Mouse (Mus musculus) small intestine, adult 2 months (tissue): ENCODE data around the gene Kat6b. TPM values are rescaled to one million over a fixed set of nuclear protein-coding genes. Genes with fewer than 3 reads are reported as not detected.
"Not testable (repeated sequence)": the region's sequence is repeated elsewhere in the genome, so short reads cannot be mapped to it uniquely, and the experiment has no call there.

Experiments used
- H3K27ac ChIP-seq: fragments of 200-500 bp; 2 replicates; pipeline ENCODE4 v1.5.1; 2012; ENCODE audit warnings: low read depth, low read length, control low read depth, inconsistent platforms; ENCODE audit not compliant: insufficient read depth
- H3K27me3 ChIP-seq: fragments of 200-500 bp; 2 replicates; pipeline ENCODE4 v1.6.1; 2012; ENCODE audit warnings: mild to moderate bottlenecking, moderate library complexity, low read length, inconsistent platforms; ENCODE audit not compliant: control insufficient read depth, insufficient read depth
- H3K36me3 ChIP-seq: fragments of 200-500 bp; 2 replicates; pipeline ENCODE4 v1.6.1; 2012; ENCODE audit warnings: mild to moderate bottlenecking, low read length, control low read depth, inconsistent platforms; ENCODE audit not compliant: control insufficient read depth, insufficient read depth
- H3K4me1 ChIP-seq: fragments of 200-500 bp; 2 replicates; pipeline ENCODE4 v1.6.1; 2012; ENCODE audit warnings: low read length, inconsistent platforms, mixed read lengths; ENCODE audit not compliant: control insufficient read depth, insufficient read depth, insufficient read length
- H3K4me3 ChIP-seq: fragments of 200-500 bp; 2 replicates; pipeline ENCODE4 v1.5.1; 2012; ENCODE audit warnings: low read depth, mild to moderate bottlenecking, control low read depth, inconsistent platforms, low read length, moderate library complexity
- CTCF ChIP-seq: fragments of 200-500 bp; IDR thresholded peaks from 2 replicates; pipeline ENCODE4 v1.5.1; 2012; ENCODE audit warnings: low read depth, mild to moderate bottlenecking, control low read depth, inconsistent platforms, low read length, moderate library complexity, mixed read lengths; ENCODE audit not compliant: insufficient replicate concordance, insufficient read length; ENCODE audit errors: extremely low read depth
- POLR2A ChIP-seq: fragments of 200-500 bp; IDR thresholded peaks from 2 replicates; pipeline ENCODE4 v1.6.1; 2012; ENCODE audit warnings: low read depth, mild to moderate bottlenecking, control low read depth, inconsistent platforms, low read length, moderate library complexity
- WGBS: fragments of 180-500 bp; shearing (Covaris S2); methylation state at CpG from one replicate; pipeline ENCODE4 v1.1.7; 2018; 5-methylcytosine and 5-hydroxymethylcytosine counted together
- polyA plus RNA-seq: library from polyadenylated mRNA; depleted of rRNA; stranded (reverse); fragments of >200 nt; gene quantifications from 2 replicates; pipeline ENCODE4 v1.2.3, GENCODE M21; 2012

Kat6b gene
- polyA plus RNA-seq, 1 experiment: 8.3 TPM

DNA sequence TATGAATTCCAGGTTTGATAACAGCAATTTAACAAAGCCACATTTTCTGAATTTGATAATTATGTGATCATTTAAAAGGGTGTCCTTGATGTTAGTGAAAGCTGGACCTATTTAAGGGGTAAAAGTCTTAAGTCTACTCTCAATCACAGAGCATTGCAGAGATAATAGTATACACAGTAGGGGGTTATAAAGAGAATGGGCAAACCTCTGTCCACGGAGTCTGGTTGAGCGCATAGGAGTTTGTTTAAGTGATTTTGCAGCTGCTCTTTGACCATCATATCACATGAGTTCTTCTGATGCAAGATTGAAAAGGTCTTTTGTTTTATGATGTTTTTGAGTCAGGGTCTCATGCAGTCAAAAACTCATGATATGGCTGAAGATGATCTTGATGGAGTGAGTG, 3.0 kb downstream of the Kat6b start:
- Histone ChIP-seq H3K4me3 (no peak overlapping the region), H3K27me3 (no peaks in the 10 kb centered on the region), H3K4me1 (peaks cover 9% of the 10 kb centered on the region; the same call in 1 of the 2 replicates), H3K27ac (peak overlapping the region; percentile 50; the same call in 1 of the 2 replicates), H3K36me3 (no peaks in the 10 kb centered on the region)
- TF ChIP-seq POLR2A (no peak), CTCF (no peak)
- 39% methylated on average over 2 of the region's 2 CpGs for WGBS

DNA sequence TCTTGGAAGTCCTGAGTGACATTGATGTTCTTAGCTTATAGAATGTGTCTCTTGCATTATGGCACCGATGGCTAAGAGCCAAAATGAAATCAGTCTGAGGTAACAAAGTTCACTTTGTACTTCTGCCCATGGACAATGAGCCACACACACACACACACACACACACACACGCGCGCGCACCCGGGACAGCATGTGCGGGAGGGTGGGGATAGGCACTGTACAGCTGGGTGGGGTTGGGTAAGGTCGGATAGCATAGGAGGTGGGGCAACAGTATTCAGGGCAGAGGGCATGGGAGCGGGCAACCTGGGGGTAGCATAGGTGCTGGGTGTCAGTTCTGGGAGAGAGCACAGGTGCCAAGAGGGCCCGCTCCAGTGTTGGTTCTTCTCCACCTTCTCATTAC, 3.5 kb downstream of the Kat6b start:
- no peak overlapping the region for H3K4me3 ChIP-seq
- peaks cover 9% of the 10 kb centered on the region; the same call in 1 of the 2 replicates for H3K4me1 ChIP-seq
- WGBS: 27% methylated on average over 10 of the region's 10 CpGs
- H3K27me3 ChIP-seq: no peaks in the 10 kb centered on the region
- peak overlapping the region; percentile 54 for H3K27ac ChIP-seq
- H3K36me3 ChIP-seq: no peaks in the 10 kb centered on the region
- TF ChIP-seq POLR2A (no peak), CTCF (no peak)

DNA sequence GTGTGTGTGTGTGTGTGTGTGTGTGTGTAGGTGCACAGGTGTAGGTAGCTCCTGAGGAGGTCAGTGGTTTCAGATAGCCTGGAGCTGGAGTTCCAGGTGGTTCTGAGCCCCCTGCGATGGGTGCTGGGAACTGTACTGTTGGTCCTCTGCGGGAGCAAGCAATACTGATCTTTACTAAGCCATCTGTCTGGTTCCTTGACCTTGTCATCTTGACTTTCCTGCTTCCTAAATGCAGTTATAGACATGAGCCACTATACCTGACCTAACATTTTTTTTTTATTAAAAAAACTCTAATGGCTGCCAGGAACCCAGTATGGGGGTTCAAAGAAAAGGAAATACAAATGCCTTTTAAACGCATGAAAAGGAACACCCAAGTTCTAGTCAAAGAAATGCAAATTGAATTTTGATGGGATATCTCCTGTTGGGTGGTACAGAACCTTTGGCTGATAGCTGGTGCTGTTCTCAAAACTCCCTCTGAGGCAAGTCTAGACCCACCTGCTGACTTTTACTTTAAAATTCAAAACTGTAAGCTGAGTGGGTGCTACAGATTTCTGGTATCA, 4.8 kb downstream of the Kat6b start:
- TF ChIP-seq CTCF (no peak), POLR2A (no peak)

DNA sequence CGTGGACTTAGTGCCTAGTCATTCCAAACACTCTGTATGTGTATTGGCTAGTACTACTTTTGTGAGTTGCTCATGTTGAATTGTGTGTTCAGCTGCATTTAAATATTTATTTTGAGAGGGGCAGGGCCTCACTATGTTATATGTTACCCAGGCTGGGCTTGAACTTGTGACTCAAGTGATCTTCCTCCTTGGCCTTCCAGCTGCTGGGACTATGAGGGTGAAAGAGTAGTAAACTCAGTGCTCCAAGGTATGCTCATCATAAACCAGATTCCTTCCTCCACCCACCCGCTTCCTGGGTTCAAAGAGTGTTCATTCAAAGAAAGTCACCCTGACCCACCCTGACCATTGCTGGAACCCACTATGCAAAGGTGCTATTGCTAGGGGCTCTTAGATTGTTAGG, 5.9 kb downstream of the Kat6b start:
- H3K27ac ChIP-seq, H3K36me3 ChIP-seq, H3K4me3 ChIP-seq, H3K4me1 ChIP-seq, H3K27me3 ChIP-seq: not testable (repeated sequence)
- 87% methylated on average over 2 of the region's 2 CpGs for WGBS

More for the DNA sequence above, 4.8 kb downstream of the Kat6b start:
- Histone ChIP-seq H3K4me3 (no peak overlapping the region), H3K4me1 (peaks cover 9% of the 10 kb centered on the region; the same call in 1 of the 2 replicates), H3K27ac (no peak overlapping the region), H3K36me3 (no peaks in the 10 kb centered on the region), H3K27me3 (no peaks in the 10 kb centered on the region)
- WGBS: 95% methylated on average over 3 of the region's 3 CpGs

DNA sequence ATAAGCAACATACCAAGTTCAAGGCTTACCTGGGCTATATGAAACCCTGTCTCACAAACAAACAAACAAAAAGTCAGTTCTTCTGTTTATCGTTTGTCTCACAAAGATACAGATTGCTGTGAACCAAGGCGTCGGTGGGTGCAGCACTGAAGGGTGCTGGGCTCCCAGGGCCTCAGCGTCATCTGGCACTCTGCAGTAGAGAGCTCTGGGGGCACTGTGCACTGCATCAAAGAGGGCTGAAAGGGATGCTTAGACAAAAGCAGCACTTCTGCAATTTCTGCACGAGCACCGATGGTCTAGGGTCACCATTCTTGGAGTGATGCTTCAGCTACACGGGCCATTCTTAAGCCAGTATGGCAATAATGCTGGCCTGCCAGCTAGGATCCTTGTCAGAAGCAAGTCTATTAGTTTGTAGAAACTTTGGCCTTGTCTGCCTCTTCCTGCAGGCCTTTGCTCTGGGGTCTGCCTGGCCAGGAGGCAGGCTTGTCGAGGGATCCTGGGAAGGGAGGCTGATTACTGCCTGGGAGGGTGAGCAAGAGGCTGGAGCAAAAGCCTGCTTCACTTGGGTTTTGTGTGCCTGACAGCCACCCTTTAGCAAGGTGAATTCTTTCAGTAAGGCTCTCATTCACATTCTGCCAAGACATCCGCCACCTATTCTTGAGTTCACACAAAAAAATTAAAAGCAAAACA, 7.3 kb downstream of the Kat6b start:
- H3K4me1 ChIP-seq, H3K27ac ChIP-seq, H3K27me3 ChIP-seq, H3K4me3 ChIP-seq, H3K36me3 ChIP-seq: not testable (repeated sequence)
- WGBS: 85% methylated on average over 8 of the region's 9 CpGs

DNA sequence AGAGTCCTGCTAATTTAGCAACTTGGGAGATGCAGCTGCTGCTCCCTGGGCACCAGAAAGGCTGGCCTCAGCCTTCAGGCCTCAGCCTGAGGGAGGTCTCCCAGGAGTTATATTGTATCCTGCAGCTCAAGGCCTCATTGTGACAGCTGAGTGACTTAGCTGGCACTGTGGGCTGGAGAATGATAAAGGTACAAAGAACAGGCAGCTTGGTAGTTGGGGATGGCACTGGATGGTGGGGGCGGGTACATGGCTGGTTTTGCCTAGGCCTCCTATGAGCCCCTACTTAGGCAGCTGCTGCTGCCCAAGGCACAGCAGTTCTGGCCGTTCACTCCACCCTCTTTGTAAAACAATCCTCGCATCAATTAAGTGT, 7.9 kb downstream of the Kat6b start:
- Histone ChIP-seq H3K4me3 (no peak overlapping the region), H3K36me3 (no peaks in the 10 kb centered on the region), H3K27ac (no peak overlapping the region), H3K27me3 (no peaks in the 10 kb centered on the region), H3K4me1 (peaks cover 9% of the 10 kb centered on the region; the same call in 1 of the 2 replicates)
- 87% methylated on average over 3 of the region's 3 CpGs for WGBS
- TF ChIP-seq CTCF: no peak
- TF ChIP-seq POLR2A: no peak

DNA sequence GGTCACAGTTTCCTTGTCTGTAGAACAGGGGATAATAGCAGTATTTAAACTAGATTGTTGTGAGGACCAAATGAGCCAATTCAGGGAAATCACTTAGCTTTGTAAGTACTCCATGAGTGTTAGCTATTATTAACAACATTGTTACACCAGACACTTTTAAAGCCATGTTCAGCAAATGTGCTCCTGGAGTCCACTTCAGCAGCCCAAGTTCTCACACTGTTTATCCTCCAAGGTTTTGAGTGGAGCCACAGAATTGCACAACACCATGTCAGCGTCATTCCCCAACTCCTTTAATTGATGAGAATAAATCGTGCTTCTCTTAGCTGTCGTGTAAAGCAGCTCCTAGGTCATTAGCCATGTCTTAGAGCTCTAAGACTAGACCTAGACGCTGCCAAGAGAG, 8.9 kb downstream of the Kat6b start:
- TF ChIP-seq POLR2A (no peak), CTCF (no peak)
- WGBS: 74% methylated on average over 4 of the region's 4 CpGs
- H3K27ac ChIP-seq: no peak overlapping the region
- H3K4me3 ChIP-seq: no peak overlapping the region
- peaks cover 2% of the 10 kb centered on the region; the same call in 1 of the 2 replicates for H3K4me1 ChIP-seq
- H3K27me3 ChIP-seq: no peaks in the 10 kb centered on the region
- no peaks in the 10 kb centered on the region for H3K36me3 ChIP-seq
